Mouse (Mus musculus): ENCODE data around the gene Eif3a. TPM values are rescaled to one million over a fixed set of nuclear protein-coding genes. Genes with fewer than 3 reads are reported as not detected.
A peak's percentile ranks its signal among the peaks of the same experiment; 100 is the strongest.

The Eif3a gene
- 114 and 128 TPM in 2 replicates for polyA plus RNA-seq (2014; fragmentation: Nextera tagmentation; extraction: Ambion mirVana)

DNA sequence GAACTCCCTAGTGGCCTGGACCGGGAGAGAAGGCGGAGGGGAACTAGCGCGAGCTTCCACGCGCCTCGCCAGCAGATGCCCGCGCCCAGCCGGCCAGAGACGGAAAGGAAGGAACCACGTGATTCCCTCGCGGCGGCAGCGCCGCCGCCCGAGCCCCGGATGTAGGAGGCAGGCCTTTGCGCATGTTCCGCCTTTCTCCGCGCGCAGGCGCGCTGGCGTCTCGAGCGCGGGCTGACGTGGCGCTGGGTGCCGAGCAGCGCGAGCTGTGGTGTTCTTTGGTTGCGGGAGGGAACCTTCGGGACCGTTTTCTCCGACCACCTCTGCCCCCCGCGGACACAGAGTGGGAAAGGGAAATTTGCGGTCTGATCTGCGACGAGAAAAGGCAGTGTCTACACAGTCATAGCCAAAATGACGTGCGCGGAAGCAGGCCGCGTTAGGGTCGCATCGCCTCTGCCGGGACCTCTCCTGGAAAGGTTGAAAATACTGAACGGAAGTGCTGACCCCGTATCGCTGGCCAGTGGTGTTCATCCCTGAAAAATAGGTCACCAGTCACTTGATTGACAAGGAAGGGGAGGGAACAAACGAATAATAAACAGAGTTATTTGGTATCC, at the start of gene Eif3a:
TSS of gene Eif3a (minus strand) at position 108 of the 611 bp plus-strand sequence.
- peak within 1 kb of the TSS; percentile 74 for H3K4me2 ChIP-seq (ENCODE audit: low read length)
- H3K27ac ChIP-seq (replicated peaks in 1 of 2; ENCODE audit: control insufficient read depth in 1 of 2, insufficient read depth in 1 of 2, low read depth in 2 of 2, low read length in 2 of 2), result peak within 1 kb of the TSS; percentile 99 to 100
- H3K36me3 ChIP-seq (ENCODE audit: control insufficient read depth, insufficient read depth, low read length), result no peaks in the 10 kb centered on the region
- no peaks in the 10 kb centered on the region for H3K27me3 ChIP-seq (ENCODE audit: control insufficient read depth, insufficient read depth, low read length)
- H3K9ac ChIP-seq (ENCODE audit: low read length), result peak within 1 kb of the TSS; percentile 100
- no peaks in the 10 kb centered on the region for H3K9me3 ChIP-seq (ENCODE audit: control insufficient read depth, low read length)
- H3K4me3 ChIP-seq (ENCODE audit: control insufficient read depth in 1 of 2, insufficient read depth in 1 of 2, low read depth in 1 of 2, low read length in 2 of 2), result peak within 1 kb of the TSS; percentile 85 to 100
- peak; percentile 92 for ATAC-seq (ENCODE audit: insufficient number of reproducible peaks, insufficient read depth, low FRiP score, low read depth)
- under 1% methylated on average over 57 of the region's 57 CpGs for WGBS
- peaks cover 2 to 19% of the 10 kb centered on the region in 2 experiments for H3K4me1 ChIP-seq (ENCODE audit: control insufficient read depth in 2 of 2, insufficient read depth in 2 of 2, low read length in 2 of 2)

DNA sequence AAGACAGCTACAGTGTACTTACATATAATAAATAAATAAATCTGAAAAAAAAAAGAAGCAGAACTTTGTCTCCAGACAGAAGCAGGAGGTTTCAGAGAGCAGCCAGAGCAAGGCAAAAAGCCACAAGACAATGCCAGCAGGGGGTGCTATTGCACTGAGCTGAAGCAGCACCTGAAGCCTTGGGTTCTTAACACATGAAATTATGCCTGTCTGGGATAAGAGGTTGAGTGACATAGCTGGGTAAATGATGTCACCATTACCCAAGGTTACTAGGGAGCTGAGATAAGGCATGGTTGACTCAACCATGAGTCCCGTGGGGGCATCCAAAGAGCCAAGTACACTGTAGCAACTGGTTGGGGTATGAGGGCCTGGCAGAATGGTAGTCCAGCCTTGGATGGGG, 47.3 kb upstream of the Eif3a start:
- H3K4me1 ChIP-seq (ENCODE audit: control insufficient read depth in 2 of 2, insufficient read depth in 2 of 2, low read length in 2 of 2), result peaks cover 4 to 11% of the 10 kb centered on the region in 2 experiments; a peak in 3 of 4 replicates
- no peak overlapping the region for H3K4me2 ChIP-seq (ENCODE audit: low read length)
- H3K36me3 ChIP-seq (ENCODE audit: control insufficient read depth, insufficient read depth, low read length), result peaks cover 69% of the 10 kb centered on the region
- WGBS, result 21% methylated on average over 1 of the region's 1 CpGs
- H3K9ac ChIP-seq (ENCODE audit: low read length), result no peak overlapping the region
- no peak overlapping the region for H3K4me3 ChIP-seq (ENCODE audit: control insufficient read depth in 1 of 2, insufficient read depth in 1 of 2, low read depth in 1 of 2, low read length in 2 of 2)
- no peak overlapping the region for H3K27ac ChIP-seq (replicated peaks in 1 of 2; ENCODE audit: control insufficient read depth in 1 of 2, insufficient read depth in 1 of 2, low read depth in 2 of 2, low read length in 2 of 2)
- no peaks in the 10 kb centered on the region for H3K27me3 ChIP-seq (ENCODE audit: control insufficient read depth, insufficient read depth, low read length)
- ATAC-seq (ENCODE audit: insufficient number of reproducible peaks, insufficient read depth, low FRiP score, low read depth), result 0 out of 2 replicates have a peak, but pooled peaks have one; percentile 35
- no peaks in the 10 kb centered on the region for H3K9me3 ChIP-seq (ENCODE audit: control insufficient read depth, low read length)

DNA sequence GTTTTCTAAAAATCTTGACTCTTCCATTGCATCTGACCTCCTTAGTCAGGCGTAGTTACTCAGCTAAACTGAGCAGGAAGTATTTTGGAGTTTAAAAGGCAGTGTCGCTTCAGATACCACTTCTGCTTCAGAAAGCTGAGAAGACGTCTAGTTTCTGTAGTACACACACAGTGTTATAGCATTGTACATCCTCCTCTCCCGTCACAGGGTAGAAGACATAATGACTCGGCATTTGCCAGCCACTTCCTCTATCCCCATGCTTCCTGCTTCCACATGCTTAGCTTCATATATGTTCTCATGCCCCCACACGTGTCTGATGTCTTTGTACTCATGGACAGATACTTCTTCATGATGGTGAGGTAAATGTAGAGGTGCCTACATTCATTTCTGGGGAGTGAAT, 28.2 kb upstream of the Eif3a start:
- H3K27ac ChIP-seq (replicated peaks in 1 of 2; ENCODE audit: control insufficient read depth in 1 of 2, insufficient read depth in 1 of 2, low read depth in 2 of 2, low read length in 2 of 2), result no peak overlapping the region
- H3K4me1 ChIP-seq (ENCODE audit: control insufficient read depth in 2 of 2, insufficient read depth in 2 of 2, low read length in 2 of 2), result no peaks in the 10 kb centered on the region
- H3K9me3 ChIP-seq (ENCODE audit: control insufficient read depth, low read length), result no peaks in the 10 kb centered on the region
- H3K4me3 ChIP-seq (ENCODE audit: control insufficient read depth in 1 of 2, insufficient read depth in 1 of 2, low read depth in 1 of 2, low read length in 2 of 2), result no peak overlapping the region
- no peak overlapping the region for H3K9ac ChIP-seq (ENCODE audit: low read length)
- 89% methylated on average over 6 of the region's 6 CpGs for WGBS
- no peaks in the 10 kb centered on the region for H3K27me3 ChIP-seq (ENCODE audit: control insufficient read depth, insufficient read depth, low read length)
- no peak for ATAC-seq (ENCODE audit: insufficient number of reproducible peaks, insufficient read depth, low FRiP score, low read depth)
- peaks cover 89% of the 10 kb centered on the region for H3K36me3 ChIP-seq (ENCODE audit: control insufficient read depth, insufficient read depth, low read length)
- no peak overlapping the region for H3K4me2 ChIP-seq (ENCODE audit: low read length)

DNA sequence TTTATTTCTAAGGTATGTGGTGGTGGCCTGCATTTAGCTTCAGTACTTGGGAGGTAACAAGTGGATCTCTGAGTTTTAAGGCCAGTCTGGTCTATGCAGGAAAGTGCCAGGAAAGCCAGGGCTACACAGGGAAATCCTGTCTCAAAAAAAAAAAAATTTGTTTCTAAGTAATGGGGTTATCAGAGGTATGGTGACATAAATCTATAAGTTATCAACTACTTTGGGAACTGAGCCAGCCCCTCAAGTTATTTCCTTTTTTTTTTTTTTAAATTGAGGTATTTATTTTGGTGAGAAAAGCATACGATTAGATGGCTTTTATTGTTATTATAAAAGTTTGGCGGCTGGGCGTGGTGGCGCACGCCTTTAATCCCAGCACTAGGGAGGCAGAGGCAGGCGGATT, 22.7 kb upstream of the Eif3a start:
- Histone ChIP-seq H3K4me3 (ENCODE audit: control insufficient read depth in 1 of 2, insufficient read depth in 1 of 2, low read depth in 1 of 2, low read length in 2 of 2) (no peak overlapping the region), H3K36me3 (ENCODE audit: control insufficient read depth, insufficient read depth, low read length) (peaks cover 35% of the 10 kb centered on the region), H3K9me3 (ENCODE audit: control insufficient read depth, low read length) (no peaks in the 10 kb centered on the region), H3K9ac (ENCODE audit: low read length) (no peak overlapping the region), H3K4me1 (ENCODE audit: control insufficient read depth in 2 of 2, insufficient read depth in 2 of 2, low read length in 2 of 2) (peaks cover 2 to 10% of the 10 kb centered on the region in 2 experiments; a peak in 3 of 4 replicates), H3K27me3 (ENCODE audit: control insufficient read depth, insufficient read depth, low read length) (no peaks in the 10 kb centered on the region), H3K4me2 (ENCODE audit: low read length) (no peak overlapping the region), H3K27ac (replicated peaks in 1 of 2; ENCODE audit: control insufficient read depth in 1 of 2, insufficient read depth in 1 of 2, low read depth in 2 of 2, low read length in 2 of 2) (no peak overlapping the region)
- ATAC-seq (ENCODE audit: insufficient number of reproducible peaks, insufficient read depth, low FRiP score, low read depth), result no peak
- 96% methylated on average over 6 of the region's 6 CpGs for WGBS

DNA sequence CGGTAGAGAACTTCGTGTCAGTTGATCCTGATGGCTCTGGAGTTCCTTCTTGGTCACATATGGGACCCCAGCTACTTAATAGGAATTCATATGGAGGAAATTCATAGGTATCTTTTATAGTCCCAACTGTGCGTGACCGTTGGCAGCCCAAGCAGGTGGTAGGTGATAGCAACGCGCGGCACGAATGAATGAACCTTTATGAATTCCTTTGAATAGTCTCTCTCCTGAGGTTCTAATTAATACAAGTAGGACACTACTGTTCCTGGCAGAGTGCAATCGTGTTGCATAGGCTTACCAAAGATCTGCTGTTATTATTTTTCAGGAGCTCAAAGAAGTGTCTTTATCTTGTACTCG, 21.6 kb upstream of the Eif3a start:
- Histone ChIP-seq H3K4me2 (ENCODE audit: low read length) (peak overlapping the region; percentile 77), H3K9me3 (ENCODE audit: control insufficient read depth, low read length) (no peaks in the 10 kb centered on the region), H3K4me3 (ENCODE audit: control insufficient read depth in 1 of 2, insufficient read depth in 1 of 2, low read depth in 1 of 2, low read length in 2 of 2) (peak overlapping the region; percentile 73 to 77), H3K9ac (ENCODE audit: low read length) (peak overlapping the region; percentile 75), H3K36me3 (ENCODE audit: control insufficient read depth, insufficient read depth, low read length) (peaks cover 25% of the 10 kb centered on the region), H3K4me1 (ENCODE audit: control insufficient read depth in 2 of 2, insufficient read depth in 2 of 2, low read length in 2 of 2) (peaks cover 2 to 10% of the 10 kb centered on the region in 2 experiments; a peak in 3 of 4 replicates), H3K27ac (replicated peaks in 1 of 2; ENCODE audit: control insufficient read depth in 1 of 2, insufficient read depth in 1 of 2, low read depth in 2 of 2, low read length in 2 of 2) (0 out of 4 replicates have a peak overlapping the region, but pooled peaks of 1 of the 2 experiments have one; percentile 42), H3K27me3 (ENCODE audit: control insufficient read depth, insufficient read depth, low read length) (no peaks in the 10 kb centered on the region)
- ATAC-seq (ENCODE audit: insufficient number of reproducible peaks, insufficient read depth, low FRiP score, low read depth), result no peak
- 17% methylated on average over 10 of the region's 10 CpGs for WGBS

DNA sequence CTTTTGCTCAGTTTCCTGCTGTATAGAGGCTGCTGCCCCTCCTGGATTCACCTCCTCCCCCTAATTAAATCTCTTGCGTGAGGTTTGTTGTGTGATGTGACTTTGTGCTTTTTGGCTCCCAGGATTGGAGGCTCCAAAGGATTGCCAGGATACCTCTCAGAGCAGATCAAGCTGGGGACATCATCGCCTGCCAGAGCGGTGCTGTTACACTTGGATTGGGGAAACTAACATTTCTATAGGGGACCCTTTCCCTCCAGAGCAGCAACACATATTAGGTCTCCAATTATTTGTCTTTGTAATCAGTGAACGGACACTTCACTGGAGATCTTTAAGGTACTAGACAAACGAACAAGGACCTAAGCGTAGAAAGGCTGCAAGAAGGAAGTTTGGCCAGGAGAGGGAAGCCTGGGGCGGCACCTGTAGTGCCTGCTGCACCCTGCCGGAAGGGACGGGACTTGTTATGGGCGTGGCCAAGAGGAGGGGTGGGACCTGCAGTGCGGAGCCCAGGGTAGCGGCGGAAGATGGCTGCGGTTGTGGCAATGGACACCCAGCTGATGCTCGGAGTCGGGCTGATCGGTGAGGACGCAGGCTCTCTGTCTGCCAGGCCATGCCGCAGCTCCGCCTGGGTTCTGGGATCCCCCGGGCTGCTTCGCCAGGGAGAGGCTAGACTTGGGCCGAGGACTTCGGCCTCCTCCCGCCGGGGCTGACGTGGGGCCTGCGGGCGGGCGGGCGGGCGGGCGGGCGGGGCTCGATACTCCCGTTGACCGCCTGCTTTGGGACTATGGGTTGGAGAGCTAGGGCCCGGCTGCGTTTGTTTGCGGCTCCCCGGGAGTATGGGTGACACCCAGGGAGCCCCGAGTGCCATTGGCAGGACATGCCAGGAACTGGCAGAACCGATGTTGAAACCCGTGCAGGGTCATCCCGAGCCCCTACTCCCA, 20.9 kb upstream of the Eif3a start, which contains the start of gene Fam45a:
TSS of gene Fam45a (plus strand) at position 488 of the 938 bp plus-strand sequence.
- peak within 1 kb of the TSS; percentile 34 to 51 for H3K27ac ChIP-seq (replicated peaks in 1 of 2; ENCODE audit: control insufficient read depth in 1 of 2, insufficient read depth in 1 of 2, low read depth in 2 of 2, low read length in 2 of 2)
- peak within 1 kb of the TSS; percentile 73 to 77 for H3K4me3 ChIP-seq (ENCODE audit: control insufficient read depth in 1 of 2, insufficient read depth in 1 of 2, low read depth in 1 of 2, low read length in 2 of 2)
- H3K9ac ChIP-seq (ENCODE audit: low read length), result peak within 1 kb of the TSS; percentile 75
- peak within 1 kb of the TSS; percentile 77 for H3K4me2 ChIP-seq (ENCODE audit: low read length)
- peaks cover 20% of the 10 kb centered on the region for H3K36me3 ChIP-seq (ENCODE audit: control insufficient read depth, insufficient read depth, low read length)
- H3K4me1 ChIP-seq (ENCODE audit: control insufficient read depth in 2 of 2, insufficient read depth in 2 of 2, low read length in 2 of 2), result peaks cover 2 to 10% of the 10 kb centered on the region in 2 experiments; a peak in 3 of 4 replicates
- no peaks in the 10 kb centered on the region for H3K27me3 ChIP-seq (ENCODE audit: control insufficient read depth, insufficient read depth, low read length)
- 4% methylated on average over 33 of the region's 45 CpGs for whole genome bisulfite sequencing
- H3K9me3 ChIP-seq (ENCODE audit: control insufficient read depth, low read length), result no peaks in the 10 kb centered on the region
- ATAC-seq (ENCODE audit: insufficient number of reproducible peaks, insufficient read depth, low FRiP score, low read depth), result peak; percentile 100

DNA sequence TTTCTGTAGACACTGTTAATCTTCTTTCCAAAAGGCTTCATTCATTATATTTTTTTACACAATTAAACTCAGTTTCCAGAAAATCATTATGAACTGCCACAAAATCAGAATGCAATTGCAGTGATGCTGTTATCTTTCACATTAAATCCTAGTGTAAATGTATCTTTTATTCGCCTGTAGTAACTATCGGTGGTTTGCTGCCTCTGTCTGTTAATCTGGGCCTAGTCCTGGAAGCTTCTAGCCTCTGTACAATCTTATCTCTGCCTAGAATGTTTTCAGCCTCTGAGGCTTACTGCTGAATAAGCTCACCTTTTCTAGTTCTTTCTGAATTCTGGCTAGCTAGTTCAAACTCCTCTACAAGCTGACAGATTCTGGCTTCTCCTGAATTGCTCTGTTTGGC, 19.5 kb upstream of the Eif3a start:
- 64% methylated on average over 2 of the region's 2 CpGs for WGBS
- no peak for ATAC-seq (ENCODE audit: insufficient number of reproducible peaks, insufficient read depth, low FRiP score, low read depth)
- Histone ChIP-seq H3K27me3 (ENCODE audit: control insufficient read depth, insufficient read depth, low read length) (no peaks in the 10 kb centered on the region), H3K4me2 (ENCODE audit: low read length) (no peak overlapping the region), H3K36me3 (ENCODE audit: control insufficient read depth, insufficient read depth, low read length) (peaks cover 7% of the 10 kb centered on the region), H3K9ac (ENCODE audit: low read length) (no peak overlapping the region), H3K9me3 (ENCODE audit: control insufficient read depth, low read length) (no peaks in the 10 kb centered on the region), H3K4me3 (ENCODE audit: control insufficient read depth in 1 of 2, insufficient read depth in 1 of 2, low read depth in 1 of 2, low read length in 2 of 2) (no peak overlapping the region), H3K4me1 (ENCODE audit: control insufficient read depth in 2 of 2, insufficient read depth in 2 of 2, low read length in 2 of 2) (peaks cover 2 to 10% of the 10 kb centered on the region in 2 experiments; a peak in 3 of 4 replicates), H3K27ac (replicated peaks in 1 of 2; ENCODE audit: control insufficient read depth in 1 of 2, insufficient read depth in 1 of 2, low read depth in 2 of 2, low read length in 2 of 2) (no peak overlapping the region)

Measured in heart, embryonic 14.5 days (tissue).